Mouse (Mus musculus) ES-E14 (cell line): Measurements from ENCODE around the gene Arhgap23. TPM values are rescaled to one million over a fixed set of nuclear protein-coding genes. Genes with fewer than 3 reads are reported as not detected.

ENCODE experiments used
- DNase-seq: peaks from one replicate; pipeline ENCODE4 v3.0.0-alpha.2; 2013; ENCODE audit warnings: low read depth, low spot score
- H3K27ac ChIP-seq: 2 replicates; pipeline ENCODE4 v1.5.1; 2012; ENCODE audit warnings: low read depth, mild to moderate bottlenecking, low read length, moderate library complexity, mixed read lengths; ENCODE audit not compliant: poor library complexity, insufficient read depth, severe bottlenecking
- H3K36me3 ChIP-seq: 2 replicates; pipeline ENCODE4 v1.6.1; 2012; ENCODE audit warnings: mild to moderate bottlenecking, low read length, moderate library complexity, mixed read lengths; ENCODE audit not compliant: control insufficient read depth, poor library complexity, insufficient read depth, severe bottlenecking
- H3K4me1 ChIP-seq, 2 experiments: fragments of 150-350 bp in 1 of 2; sonication (generic) in 1 of 2; 2 replicates each; pipeline ENCODE4 v1.6.1; 2012; ENCODE audit warnings: low read length in 2 of 2, mild to moderate bottlenecking in 1 of 2, mixed read lengths in 1 of 2; ENCODE audit not compliant: control insufficient read depth in 2 of 2, insufficient read depth in 2 of 2, poor library complexity in 1 of 2
- H3K4me3 ChIP-seq, 2 experiments: fragments of 150-350 bp in 1 of 2; sonication (generic) in 1 of 2; 2 replicates each; pipeline ENCODE4 v1.5.1; 2012; ENCODE audit warnings: low read length in 2 of 2, low read depth in 1 of 2, mild to moderate bottlenecking in 1 of 2, mixed read lengths in 1 of 2; ENCODE audit not compliant: insufficient read depth in 1 of 2, poor library complexity in 1 of 2, severe bottlenecking in 1 of 2
- H3K9ac ChIP-seq: 2 replicates; pipeline ENCODE4 v1.6.1; 2012; ENCODE audit warnings: low read depth, mild to moderate bottlenecking, low read length, mixed read lengths; ENCODE audit not compliant: poor library complexity, insufficient read depth, severe bottlenecking
- H3K9me3 ChIP-seq: fragments of 150-350 bp; sonication (generic); 2 replicates; pipeline ENCODE4 v1.6.1; 2012; ENCODE audit warnings: low read depth, mild to moderate bottlenecking, low read length; ENCODE audit not compliant: control insufficient read depth, insufficient read depth
- CHD2 ChIP-seq: IDR thresholded peaks from 2 replicates; pipeline ENCODE4 v1.6.1; 2014; ENCODE audit warnings: mild to moderate bottlenecking, low read depth, low read length, inconsistent platforms
- HCFC1 ChIP-seq: IDR thresholded peaks from 2 replicates; pipeline ENCODE4 v1.6.1; 2012; ENCODE audit warnings: low read length, inconsistent platforms, borderline replicate concordance; ENCODE audit not compliant: insufficient read depth
- MAFK ChIP-seq: IDR thresholded peaks from 2 replicates; pipeline ENCODE4 v1.6.1; 2014; ENCODE audit warnings: mild to moderate bottlenecking, low read depth, low read length, inconsistent platforms; ENCODE audit not compliant: insufficient read depth
- ZC3H11A ChIP-seq: IDR thresholded peaks from 2 replicates; pipeline ENCODE4 v1.6.1; 2012; ENCODE audit warnings: low read depth, mild to moderate bottlenecking, inconsistent platforms, low read length, borderline replicate concordance
- ZNF384 ChIP-seq: IDR thresholded peaks from 2 replicates; pipeline ENCODE4 v1.6.1; 2012; ENCODE audit warnings: low read depth, low read length, inconsistent platforms
- in situ Hi-C, 2 experiments: fragments of 600-800 bp; cut with MboI; formaldehyde crosslinking; loops; one replicate each; pipeline ENCODE4 v1.15.1; 2025; ENCODE audit warnings: low sequenced_read_pairs in 2 of 2, inconsistent platforms in 1 of 2; ENCODE audit not compliant: unreplicated experiment in 2 of 2
- total RNA-seq: library from RNA; depleted of rRNA; stranded (reverse); fragments of 300-350 nt; gene quantifications from 2 replicates; pipeline ENCODE4 v1.2.3, GENCODE M21; 2012

The Arhgap23 gene
- total RNA-seq, 1 experiment, result 22.6 TPM

- Histone ChIP-seq H3K4me3 (peak overlapping the region; percentile 91 to 93), H3K4me1 (peaks cover 16 to 39% of the 10 kb centered on the region in 2 experiments), H3K9me3 (no peaks in the 10 kb centered on the region), H3K36me3 (peaks cover 2% of the 10 kb centered on the region; the same call in 1 of the 2 replicates), H3K27ac (peak overlapping the region; percentile 71), H3K9ac (peak overlapping the region; percentile 79)
- DNase-seq, result no peak
- no peak for TF ChIP-seq MAFK
- TF ChIP-seq ZNF384, result no peak
- TF ChIP-seq ZC3H11A, result no peak
- in situ Hi-C loops, result no loop called here
Observed at GRCm38 (mm10) chr11:97415712-97416636, 641 bp downstream of the Arhgap23 start.

- TF ChIP-seq MAFK (no peak), ZC3H11A (no peak), HCFC1 (no peak)
- Histone ChIP-seq H3K4me1 (peaks cover 13 to 36% of the 10 kb centered on the region in 2 experiments), H3K36me3 (peaks cover 2% of the 10 kb centered on the region; the same call in 1 of the 2 replicates), H3K9ac (peak overlapping the region; percentile 79; the same call in 1 of the 2 replicates), H3K4me3 (peak overlapping the region; percentile 91 to 93), H3K27ac (peak overlapping the region; percentile 33; the same call in 1 of the 2 replicates), H3K9me3 (no peaks in the 10 kb centered on the region)
- in situ Hi-C loops, result no loop called here
- DNase-seq, result no peak
Observed at GRCm38 (mm10) chr11:97416637-97417035, 1.3 kb downstream of the Arhgap23 start.

- Histone ChIP-seq H3K9ac (no peak overlapping the region), H3K27ac (no peak overlapping the region)
Observed at GRCm38 (mm10) chr11:97418834-97419539, 3.7 kb downstream of the Arhgap23 start.

GRCm38 (mm10) chr11:97419540-97419900 is 4.2 kb downstream of the Arhgap23 start:
- DNase-seq, result no peak
- Histone ChIP-seq H3K4me3 (no peak overlapping the region), H3K4me1 (peaks cover 4 to 23% of the 10 kb centered on the region in 2 experiments), H3K9me3 (no peaks in the 10 kb centered on the region), H3K27ac (no peak overlapping the region), H3K9ac (no peak overlapping the region), H3K36me3 (peaks cover 2% of the 10 kb centered on the region; the same call in 1 of the 2 replicates)
- in situ Hi-C loops, result no loop called here
- TF ChIP-seq ZC3H11A (no peak), HCFC1 (no peak), CHD2 (no peak)

More at GRCm38 (mm10) chr11:97418834-97419539, 3.7 kb downstream of the Arhgap23 start:
- in situ Hi-C loops, result no loop called here
- DNase-seq, result no peak
- H3K4me3 ChIP-seq, result no peak overlapping the region
- peaks cover 6 to 26% of the 10 kb centered on the region in 2 experiments for H3K4me1 ChIP-seq
- H3K9me3 ChIP-seq, result no peaks in the 10 kb centered on the region
- no peak for TF ChIP-seq ZC3H11A
- no peak for TF ChIP-seq ZNF384
- no peak for TF ChIP-seq CHD2
- no peak for TF ChIP-seq HCFC1
- no peak for TF ChIP-seq MAFK
- H3K36me3 ChIP-seq, result peaks cover 2% of the 10 kb centered on the region; the same call in 1 of the 2 replicates
